Mouse (Mus musculus) gastrocnemius, postnatal 25 days (tissue): ENCODE measurements around the gene Xiap. TPM values are rescaled to one million over a fixed set of nuclear protein-coding genes. Genes with fewer than 3 reads are reported as not detected.
A peak's percentile ranks its signal among the peaks of the same experiment; 100 is the strongest.
"Not testable (repeated sequence)": the region's sequence is repeated elsewhere in the genome, so short reads cannot be mapped to it uniquely, and the experiment has no call there.

Experiments used
- DNase-seq: peaks from one replicate; pipeline ENCODE4 v3.0.0; 2022
- long read RNA-seq, 2 experiments: library from polyadenylated mRNA; stranded (forward); transcript quantifications; one replicate each; pipeline ENCODE4 v2.0.0; 2021
- total RNA-seq, 2 experiments: library from RNA; stranded (reverse); gene quantifications; 1 replicate in 1 of 2; 2 replicates in 1 of 2; pipeline ENCODE4 v1.2.3; 2021

Xiap gene
- 10 to 100 TPM; 16.7 to 21.9 TPM for total RNA-seq
- long read RNA-seq, experiment 1 = 0 reads
- long read RNA-seq, experiment 2, partial matches to known transcripts = 0 of 2 reads
- long read RNA-seq, experiment 2, other reads (novel, unspliced or antisense) = 2 of 2 reads

- no peak for DNase-seq
Observed at GRCm38 (mm10) chrX:42059282-42060068, at the start of gene Xiap. Gene Xiap, plus strand, starts transcription at chrX:42059679.

- no peak for DNase-seq
Observed at GRCm38 (mm10) chrX:42012677-42013208, 46.7 kb upstream of the Xiap start.

GRCm38 (mm10) chrX:42013776-42014175 lies 45.7 kb upstream of the Xiap start:
- no peak for DNase-seq

- DNase-seq = no peak
Observed at GRCm38 (mm10) chrX:42014502-42014901, 45.0 kb upstream of the Xiap start.

- no peak for DNase-seq
Observed at GRCm38 (mm10) chrX:42018030-42018429, 41.4 kb upstream of the Xiap start.

GRCm38 (mm10) chrX:42019441-42019840 lies 40.0 kb upstream of the Xiap start:
- DNase-seq = no peak

- not testable (repeated sequence) for DNase-seq
Observed at GRCm38 (mm10) chrX:42025802-42026440, 33.6 kb upstream of the Xiap start.

GRCm38 (mm10) chrX:42026981-42027380 lies 32.5 kb upstream of the Xiap start:
- DNase-seq = not testable (repeated sequence)

GRCm38 (mm10) chrX:42033111-42033693 lies 26.3 kb upstream of the Xiap start:
- DNase-seq = peak; percentile 40

- DNase-seq = no peak
Observed at GRCm38 (mm10) chrX:42033911-42034310, 25.6 kb upstream of the Xiap start.

- DNase-seq = no peak
Observed at GRCm38 (mm10) chrX:42039481-42039880, 20.0 kb upstream of the Xiap start.

- DNase-seq = no peak
Observed at GRCm38 (mm10) chrX:42044935-42045334, 14.5 kb upstream of the Xiap start.

- no peak for DNase-seq
Observed at GRCm38 (mm10) chrX:42050652-42051643, 8.5 kb upstream of the Xiap start.

- no peak for DNase-seq
Observed at GRCm38 (mm10) chrX:42057012-42057411, 2.5 kb upstream of the Xiap start.

GRCm38 (mm10) chrX:42057873-42058272 lies 1.6 kb upstream of the Xiap start:
- DNase-seq = no peak

GRCm38 (mm10) chrX:42063621-42064020 lies 4.1 kb downstream of the Xiap start:
- no peak for DNase-seq

GRCm38 (mm10) chrX:42065086-42065485 lies 5.6 kb downstream of the Xiap start:
- DNase-seq = no peak

- no peak for DNase-seq
Observed at GRCm38 (mm10) chrX:42066771-42067170, 7.3 kb downstream of the Xiap start.

GRCm38 (mm10) chrX:42067791-42068200 lies 8.3 kb downstream of the Xiap start:
- no peak for DNase-seq

- DNase-seq = peak; percentile 87
Observed at GRCm38 (mm10) chrX:42068201-42068874, 8.9 kb downstream of the Xiap start.

GRCm38 (mm10) chrX:42068875-42069257 lies 9.4 kb downstream of the Xiap start:
- DNase-seq = no peak
